17 mouse cellular contexts compared by ENCODE assay signal in the genomic region with DNA sequence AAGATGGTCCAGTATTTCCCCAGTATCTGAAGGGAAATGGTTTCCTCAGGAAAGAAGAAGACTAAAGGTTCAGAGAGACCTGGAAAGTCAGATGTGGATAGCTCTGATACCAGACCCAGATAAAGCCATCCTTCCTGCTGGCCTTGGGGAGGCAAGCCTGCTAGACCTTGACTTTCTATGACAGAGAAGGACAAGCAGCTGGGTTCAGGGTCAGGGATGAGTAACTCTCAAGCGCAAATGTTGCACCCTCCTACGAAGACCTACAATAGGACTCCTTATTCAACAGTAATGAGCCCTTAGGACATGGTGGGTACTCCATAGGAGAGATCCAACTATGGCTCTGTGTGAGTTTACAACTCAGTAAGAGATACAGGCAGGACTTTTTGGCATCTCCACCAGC. TPM values are rescaled to one million over a fixed set of nuclear protein-coding genes. Genes with fewer than 3 reads are reported as not detected.
DNase-seq lines count a peak whose midpoint lies in the region; ATAC-seq lines count a peak whose summit lies in the region.
"Had no signal": no experiment of that assay in that cellular context is flagged by ENCODE, and none has a peak within 500 bp of the region (broad histone marks: within the 10 kb centered on the region; RNA-seq: fewer than 3 reads in every experiment).

No protein-coding gene starts in this region.

- WGBS in intestine, embryonic 15.5 days: 88% methylated on average over 2 of the region's 2 CpGs
- 84% methylated on average over 2 of the region's 2 CpGs for WGBS in intestine, embryonic 16.5 days
- 93% methylated on average over 2 of the region's 2 CpGs for WGBS in limb, embryonic 10.5 days

- H3K9ac ChIP-seq in intestine, embryonic 15.5 days: no peak overlapping the region
- no peak overlapping the region for H3K9ac ChIP-seq in intestine, embryonic 16.5 days (ENCODE audit: low read depth, low read length)
- H3K9ac ChIP-seq: forebrain, embryonic 13.5 days; liver, embryonic 14.5 days had no signal

- H3K36me3 ChIP-seq in intestine, embryonic 15.5 days: no peaks in the 10 kb centered on the region
- H3K36me3 ChIP-seq in intestine, embryonic 16.5 days (ENCODE audit: control insufficient read depth, insufficient read depth, low read length): no peaks in the 10 kb centered on the region
- H3K36me3 ChIP-seq in limb, embryonic 10.5 days: no peaks in the 10 kb centered on the region
- H3K36me3 ChIP-seq: midbrain, embryonic 10.5 days had no signal

- no peak overlapping the region for H3K4me2 ChIP-seq in intestine, embryonic 15.5 days (replicated peaks)
- H3K4me2 ChIP-seq in intestine, embryonic 16.5 days (ENCODE audit: low read depth, low read length): no peak overlapping the region
- H3K4me2 ChIP-seq: forebrain, embryonic 13.5 days had no signal

- 0 out of 2 replicates have a peak overlapping the region, but pooled peaks have one; percentile 15 for H3K27ac ChIP-seq in intestine, embryonic 15.5 days
- no peak overlapping the region for H3K27ac ChIP-seq in intestine, embryonic 16.5 days (ENCODE audit: low read length)
- H3K27ac ChIP-seq in limb, embryonic 10.5 days: peak overlapping the region; percentile 84; the same call in 1 of the 2 replicates
- H3K27ac ChIP-seq: forebrain, embryonic 13.5 days; liver, embryonic 14.5 days; midbrain, embryonic 10.5 days had no signal

- no peaks in the 10 kb centered on the region for H3K9me3 ChIP-seq in intestine, embryonic 15.5 days
- H3K9me3 ChIP-seq in intestine, embryonic 16.5 days (ENCODE audit: control insufficient read depth, low read length): no peaks in the 10 kb centered on the region
- H3K9me3 ChIP-seq in limb, embryonic 10.5 days (replicated peaks): no peaks in the 10 kb centered on the region
- H3K9me3 ChIP-seq: forebrain, embryonic 13.5 days; midbrain, embryonic 10.5 days had no signal

- no peaks in the 10 kb centered on the region; the same call in 1 of the 2 replicates for H3K4me1 ChIP-seq in intestine, embryonic 15.5 days (replicated peaks)
- H3K4me1 ChIP-seq in intestine, embryonic 16.5 days (ENCODE audit: control insufficient read depth, insufficient read depth, low read length): peaks cover 7% of the 10 kb centered on the region; the same call in 1 of the 2 replicates
- H3K4me1 ChIP-seq in limb, embryonic 10.5 days: peaks cover 23% of the 10 kb centered on the region

- DNase-seq in adrenal gland, adult 18-20 months (ENCODE audit: low spot score in 2 of 2): peak; percentile 22 to 43
- DNase-seq in adrenal gland, postnatal 14 days: peak; percentile 66
- DNase-seq in limb, embryonic 10.5 days (ENCODE audit: low spot score): no peak
- DNase-seq in urinary bladder, postnatal 25 days (ENCODE audit: low spot score): no peak
- no peak for DNase-seq in frontal cortex, postnatal 10 days (ENCODE audit: low spot score in 2 of 2)
- DNase-seq: cerebellum, postnatal 10 days; gastrocnemius, adult 2 months had no signal

- ATAC-seq in intestine, embryonic 15.5 days: no peak
- no peak for ATAC-seq in intestine, embryonic 16.5 days
- ATAC-seq: forebrain, embryonic 13.5 days had no signal

- H3K4me3 ChIP-seq in intestine, embryonic 15.5 days (replicated peaks): no peak overlapping the region
- no peak overlapping the region for H3K4me3 ChIP-seq in intestine, embryonic 16.5 days (ENCODE audit: low read length)
- no peak overlapping the region for H3K4me3 ChIP-seq in limb, embryonic 10.5 days
- H3K4me3 ChIP-seq: forebrain, embryonic 13.5 days; gastrocnemius, adult 2 months; midbrain, embryonic 10.5 days had no signal

- no peaks in the 10 kb centered on the region for H3K27me3 ChIP-seq in intestine, embryonic 15.5 days (replicated peaks)
- no peaks in the 10 kb centered on the region for H3K27me3 ChIP-seq in intestine, embryonic 16.5 days (replicated peaks; ENCODE audit: control insufficient read depth, insufficient read depth, low read length)
- no peaks in the 10 kb centered on the region for H3K27me3 ChIP-seq in limb, embryonic 10.5 days (ENCODE audit: low read depth, poor library complexity, severe bottlenecking)
- H3K27me3 ChIP-seq: forebrain, embryonic 13.5 days had no signal

RNA-seq across cellular contexts. Expression of gene Cbfb, which starts 5.3 kb away (rescaled TPM):
- 38.8 and 47.1 TPM in 2 replicates for polyA plus RNA-seq in intestine, embryonic 15.5 days (2015; fragmentation: Nextera tagmentation; extraction: Ambion mirVana)
- polyA plus RNA-seq in intestine, embryonic 16.5 days (2015; fragmentation: Nextera tagmentation; extraction: Ambion mirVana): 27.4 and 28.2 TPM in 2 replicates
- total RNA-seq in adrenal gland, adult 18-20 months (2021): 100 to 1,000 TPM in 1 of 2 experiments, 10 to 100 TPM in 1; 89.7 to 105 TPM
- 58.4 and 60.1 TPM in 2 replicates for total RNA-seq in adrenal gland, postnatal 14 days (2021)
- polyA plus RNA-seq in limb, embryonic 10.5 days (2016; fragmentation: Nextera tagmentation; extraction: Ambion mirVana): 64.9 and 84.6 TPM in 2 replicates

RNA-seq across cellular contexts. Expression of gene Ces4a, which starts 33.6 kb away (rescaled TPM):
- not detected in 2 replicates for polyA plus RNA-seq in intestine, embryonic 15.5 days (2015; fragmentation: Nextera tagmentation; extraction: Ambion mirVana)
- polyA plus RNA-seq in intestine, embryonic 16.5 days (2015; fragmentation: Nextera tagmentation; extraction: Ambion mirVana): not detected in 2 replicates
- not detected for total RNA-seq in adrenal gland, adult 18-20 months (2021)
- total RNA-seq in adrenal gland, postnatal 14 days (2021): not detected in 2 replicates
- not detected in 2 replicates for polyA plus RNA-seq in limb, embryonic 10.5 days (2016; fragmentation: Nextera tagmentation; extraction: Ambion mirVana)
- total RNA-seq: gastrocnemius, adult 2 months; heart, adult 8-10 months; hematopoietic stem cell, adult 5-6 weeks; left cerebral cortex, postnatal 10 days; MEL had no signal
- polyA plus RNA-seq: liver, embryonic 14.5 days; midbrain, embryonic 10.5 days; stomach, embryonic 16.5 days had no signal

RNA-seq across cellular contexts. Expression of gene D230025D16Rik, which starts 59.8 kb away (rescaled TPM):
- polyA plus RNA-seq in intestine, embryonic 15.5 days (2015; fragmentation: Nextera tagmentation; extraction: Ambion mirVana): 20.6 and 21.8 TPM in 2 replicates
- polyA plus RNA-seq in intestine, embryonic 16.5 days (2015; fragmentation: Nextera tagmentation; extraction: Ambion mirVana): 20.6 and 21.7 TPM in 2 replicates
- total RNA-seq in adrenal gland, adult 18-20 months (2021): 10 to 100 TPM; 23.4 to 32.0 TPM
- total RNA-seq in adrenal gland, postnatal 14 days (2021): 34.9 and 38.7 TPM in 2 replicates
- polyA plus RNA-seq in limb, embryonic 10.5 days (2016; fragmentation: Nextera tagmentation; extraction: Ambion mirVana): 25.4 and 26.6 TPM in 2 replicates

Comparison
In these comparisons a context has a peak if more than half of its experiments do, and no peak if none do; other contexts are left out.
1. DNase-seq: peak in adrenal gland, adult 18-20 months (2 of 2) and adrenal gland, postnatal 14 days (single experiment); none in limb, embryonic 10.5 days (single experiment), urinary bladder, postnatal 25 days (single experiment) and frontal cortex, postnatal 10 days (0 of 2).